Mouse (Mus musculus): ENCODE data around the gene Nrf1. TPM values are rescaled to one million over a fixed set of nuclear protein-coding genes. Genes with fewer than 3 reads are reported as not detected.

The Nrf1 gene
- polyA plus RNA-seq, 1 experiment from 2014 or later = 35.0 TPM

DNA sequence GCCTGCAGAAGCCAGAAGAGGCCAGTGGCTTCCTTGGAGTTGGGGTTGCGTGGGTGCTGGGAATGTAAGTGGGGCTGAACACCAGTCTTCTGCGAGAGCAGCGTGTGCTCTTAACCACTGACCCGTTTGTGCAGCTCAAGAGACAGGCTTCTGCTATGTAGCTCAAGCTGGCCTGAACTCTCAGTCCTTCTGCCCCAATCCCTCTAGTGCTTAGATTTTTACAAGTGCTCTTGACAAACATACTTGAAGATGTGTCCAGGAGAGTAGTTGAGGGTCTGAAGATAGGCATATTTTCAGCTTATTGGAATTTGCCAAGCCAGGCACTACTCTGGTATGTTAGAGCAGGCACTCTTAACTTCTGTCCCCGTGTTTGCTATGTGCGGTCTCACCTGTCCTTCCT is 45.0 kb downstream of the Nrf1 start:
- peaks cover 21% of the 10 kb centered on the region; the same call in 1 of the 2 replicates for H3K36me3 ChIP-seq (ENCODE audit: control insufficient read depth, insufficient read depth)
- H3K9me3 ChIP-seq (replicated peaks; ENCODE audit: control insufficient read depth, low read length) = no peaks in the 10 kb centered on the region
- WGBS = 88% methylated on average over 6 of the region's 6 CpGs
- H3K4me2 ChIP-seq (ENCODE audit: low read depth, low read length) = no peak overlapping the region
- no peak overlapping the region for H3K4me3 ChIP-seq (ENCODE audit: low read length)
- no peak for ATAC-seq (replicated peaks; ENCODE audit: extremely low read depth, insufficient read depth, low FRiP score)
- H3K9ac ChIP-seq (ENCODE audit: low read length) = no peak overlapping the region
- H3K4me1 ChIP-seq (ENCODE audit: control insufficient read depth, insufficient read depth, low read length) = no peaks in the 10 kb centered on the region
- H3K27me3 ChIP-seq (ENCODE audit: control insufficient read depth, insufficient read depth, low read length) = no peaks in the 10 kb centered on the region
- H3K27ac ChIP-seq (ENCODE audit: low read length) = no peak overlapping the region

DNA sequence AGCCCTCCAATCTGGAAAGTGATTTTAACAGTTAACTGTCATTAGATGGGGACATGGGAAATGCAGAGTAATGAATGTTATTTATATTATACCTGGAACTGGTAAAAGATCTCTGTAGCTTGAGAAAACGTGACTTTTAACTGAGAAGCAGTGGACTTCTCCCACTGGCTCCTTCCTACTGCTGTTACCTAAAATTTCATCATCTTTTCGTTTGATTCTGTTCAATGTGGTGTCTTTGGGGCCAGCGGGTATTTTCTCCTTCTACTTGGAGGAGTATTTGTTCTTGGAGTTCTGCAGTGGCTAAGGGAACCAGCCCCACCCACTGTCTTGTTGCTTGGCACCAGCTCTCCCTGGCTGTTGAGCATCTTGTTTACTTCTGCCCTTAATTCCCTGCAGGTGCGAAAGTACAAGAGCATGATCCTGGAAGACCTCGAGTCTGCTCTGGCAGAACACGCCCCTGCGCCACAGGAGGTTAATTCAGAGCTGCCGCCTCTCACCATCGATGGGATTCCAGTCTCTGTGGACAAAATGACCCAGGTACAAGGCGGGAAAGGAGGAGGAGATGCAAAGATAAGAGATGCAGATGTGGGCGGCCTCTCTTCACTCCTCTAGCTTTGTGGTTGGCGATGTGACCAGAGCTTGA is 54.1 kb downstream of the Nrf1 start:
- Histone ChIP-seq H3K9me3 (replicated peaks; ENCODE audit: control insufficient read depth, low read length) (no peaks in the 10 kb centered on the region), H3K36me3 (ENCODE audit: control insufficient read depth, insufficient read depth) (peaks cover 40% of the 10 kb centered on the region), H3K4me1 (ENCODE audit: control insufficient read depth, insufficient read depth, low read length) (no peaks in the 10 kb centered on the region), H3K4me2 (ENCODE audit: low read depth, low read length) (no peak overlapping the region), H3K27me3 (ENCODE audit: control insufficient read depth, insufficient read depth, low read length) (no peaks in the 10 kb centered on the region), H3K4me3 (ENCODE audit: low read length) (no peak overlapping the region), H3K9ac (ENCODE audit: low read length) (no peak overlapping the region), H3K27ac (ENCODE audit: low read length) (no peak overlapping the region)
- 86% methylated on average over 12 of the region's 12 CpGs for WGBS
- no peak for ATAC-seq (replicated peaks; ENCODE audit: extremely low read depth, insufficient read depth, low FRiP score)

DNA sequence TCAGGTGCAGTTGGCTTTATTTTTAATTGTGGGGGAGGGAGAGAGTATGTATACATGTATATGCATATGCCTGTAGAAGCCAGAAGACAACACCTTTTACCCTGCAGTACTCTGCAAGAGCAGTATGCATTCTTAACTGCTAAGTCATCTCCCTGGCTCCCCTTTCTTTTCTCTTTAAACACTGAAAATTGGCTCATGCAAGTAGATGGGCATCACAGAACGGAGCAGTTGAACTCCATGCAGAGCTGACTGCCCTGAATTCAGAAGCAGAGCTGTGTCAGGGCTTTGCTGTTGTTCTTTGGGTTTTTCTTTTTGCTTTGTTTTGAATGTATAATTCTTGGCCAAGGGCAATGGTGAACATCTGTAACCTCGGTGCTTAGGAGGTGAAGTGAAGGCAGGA is 58.3 kb downstream of the Nrf1 start:
- no peaks in the 10 kb centered on the region for H3K27me3 ChIP-seq (ENCODE audit: control insufficient read depth, insufficient read depth, low read length)
- no peak overlapping the region for H3K9ac ChIP-seq (ENCODE audit: low read length)
- no peak overlapping the region for H3K4me3 ChIP-seq (ENCODE audit: low read length)
- no peak overlapping the region for H3K27ac ChIP-seq (ENCODE audit: low read length)
- H3K4me2 ChIP-seq (ENCODE audit: low read depth, low read length) = no peak overlapping the region
- peaks cover 40% of the 10 kb centered on the region for H3K36me3 ChIP-seq (ENCODE audit: control insufficient read depth, insufficient read depth)
- H3K9me3 ChIP-seq (replicated peaks; ENCODE audit: control insufficient read depth, low read length) = no peaks in the 10 kb centered on the region
- ATAC-seq (replicated peaks; ENCODE audit: extremely low read depth, insufficient read depth, low FRiP score) = no peak
- WGBS = 96% methylated on average over 2 of the region's 2 CpGs
- no peaks in the 10 kb centered on the region for H3K4me1 ChIP-seq (ENCODE audit: control insufficient read depth, insufficient read depth, low read length)

DNA sequence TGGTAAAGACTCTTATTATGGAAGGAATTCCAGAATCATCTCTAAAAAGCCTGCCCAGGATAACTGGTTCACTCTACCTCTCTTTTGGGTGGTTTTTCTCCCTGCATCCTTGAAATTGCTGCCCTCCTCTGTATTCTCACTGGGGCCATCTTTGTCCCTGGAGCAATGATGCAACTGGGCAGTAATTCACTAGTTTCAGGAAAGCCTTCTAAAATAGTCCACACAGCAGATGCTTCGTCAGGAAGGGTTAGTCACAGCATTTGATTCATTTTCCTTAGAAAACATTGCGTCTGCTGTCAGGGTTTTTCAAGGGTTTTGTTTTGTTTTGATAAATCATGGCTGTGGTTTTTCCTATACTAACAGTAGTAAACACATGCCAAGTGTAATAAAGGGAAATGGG is 59.7 kb downstream of the Nrf1 start:
- no peak for ATAC-seq (replicated peaks; ENCODE audit: extremely low read depth, insufficient read depth, low FRiP score)
- 76% methylated on average over 2 of the region's 2 CpGs for WGBS
- H3K36me3 ChIP-seq (ENCODE audit: control insufficient read depth, insufficient read depth) = peaks cover 37% of the 10 kb centered on the region

DNA sequence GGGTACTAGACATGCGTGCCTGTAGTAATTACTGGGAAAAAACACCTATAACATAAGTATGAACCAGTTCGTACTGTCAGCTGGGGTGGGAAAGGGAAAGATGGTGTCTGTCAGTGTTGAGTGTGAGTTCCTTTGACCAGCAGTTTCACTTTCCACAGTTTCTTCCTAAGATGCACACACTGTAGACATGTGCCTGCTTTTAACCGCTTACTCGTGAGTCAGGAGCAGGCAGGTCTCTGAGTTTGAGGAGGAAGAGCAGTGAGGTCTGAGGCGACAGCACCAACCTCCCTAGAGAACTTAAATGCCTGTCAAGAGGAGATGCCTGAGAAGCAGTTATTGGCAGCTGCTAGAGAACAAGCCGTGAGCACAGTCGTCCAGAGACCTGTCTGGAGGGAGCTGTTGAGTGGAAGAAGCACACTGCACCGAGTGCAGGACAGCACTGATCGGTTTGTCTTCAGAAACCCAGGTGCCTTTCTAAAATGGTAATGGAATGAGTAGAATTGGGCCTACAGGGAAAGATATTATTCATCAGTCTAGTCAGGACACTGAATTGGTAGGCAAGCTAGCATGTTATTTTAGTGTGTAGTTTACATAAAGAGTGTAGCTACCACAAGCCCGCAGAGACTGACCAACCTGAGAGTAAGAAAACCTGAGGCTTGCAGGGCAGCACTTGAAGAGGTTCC is 62.2 kb downstream of the Nrf1 start:
- peaks cover 35% of the 10 kb centered on the region for H3K36me3 ChIP-seq (ENCODE audit: control insufficient read depth, insufficient read depth)
- H3K27ac ChIP-seq (ENCODE audit: low read length) = no peak overlapping the region
- H3K4me3 ChIP-seq (ENCODE audit: low read length) = no peak overlapping the region
- H3K4me2 ChIP-seq (ENCODE audit: low read depth, low read length) = no peak overlapping the region
- no peaks in the 10 kb centered on the region for H3K27me3 ChIP-seq (ENCODE audit: control insufficient read depth, insufficient read depth, low read length)
- 0 out of 2 replicates have a peak, but pooled peaks cover 4% of the 10 kb centered on the region for H3K9me3 ChIP-seq (replicated peaks; ENCODE audit: control insufficient read depth, low read length)
- no peak for ATAC-seq (replicated peaks; ENCODE audit: extremely low read depth, insufficient read depth, low FRiP score)
- H3K4me1 ChIP-seq (ENCODE audit: control insufficient read depth, insufficient read depth, low read length) = no peaks in the 10 kb centered on the region
- H3K9ac ChIP-seq (ENCODE audit: low read length) = no peak overlapping the region
- 83% methylated on average over 10 of the region's 10 CpGs for WGBS

More for the DNA sequence above, 59.7 kb downstream of the Nrf1 start:
- no peaks in the 10 kb centered on the region for H3K27me3 ChIP-seq (ENCODE audit: control insufficient read depth, insufficient read depth, low read length)
- H3K4me1 ChIP-seq (ENCODE audit: control insufficient read depth, insufficient read depth, low read length) = no peaks in the 10 kb centered on the region
- no peak overlapping the region for H3K9ac ChIP-seq (ENCODE audit: low read length)
- 0 out of 2 replicates have a peak, but pooled peaks cover 3% of the 10 kb centered on the region for H3K9me3 ChIP-seq (replicated peaks; ENCODE audit: control insufficient read depth, low read length)
- no peak overlapping the region for H3K4me3 ChIP-seq (ENCODE audit: low read length)
- no peak overlapping the region for H3K4me2 ChIP-seq (ENCODE audit: low read depth, low read length)
- no peak overlapping the region for H3K27ac ChIP-seq (ENCODE audit: low read length)

DNA sequence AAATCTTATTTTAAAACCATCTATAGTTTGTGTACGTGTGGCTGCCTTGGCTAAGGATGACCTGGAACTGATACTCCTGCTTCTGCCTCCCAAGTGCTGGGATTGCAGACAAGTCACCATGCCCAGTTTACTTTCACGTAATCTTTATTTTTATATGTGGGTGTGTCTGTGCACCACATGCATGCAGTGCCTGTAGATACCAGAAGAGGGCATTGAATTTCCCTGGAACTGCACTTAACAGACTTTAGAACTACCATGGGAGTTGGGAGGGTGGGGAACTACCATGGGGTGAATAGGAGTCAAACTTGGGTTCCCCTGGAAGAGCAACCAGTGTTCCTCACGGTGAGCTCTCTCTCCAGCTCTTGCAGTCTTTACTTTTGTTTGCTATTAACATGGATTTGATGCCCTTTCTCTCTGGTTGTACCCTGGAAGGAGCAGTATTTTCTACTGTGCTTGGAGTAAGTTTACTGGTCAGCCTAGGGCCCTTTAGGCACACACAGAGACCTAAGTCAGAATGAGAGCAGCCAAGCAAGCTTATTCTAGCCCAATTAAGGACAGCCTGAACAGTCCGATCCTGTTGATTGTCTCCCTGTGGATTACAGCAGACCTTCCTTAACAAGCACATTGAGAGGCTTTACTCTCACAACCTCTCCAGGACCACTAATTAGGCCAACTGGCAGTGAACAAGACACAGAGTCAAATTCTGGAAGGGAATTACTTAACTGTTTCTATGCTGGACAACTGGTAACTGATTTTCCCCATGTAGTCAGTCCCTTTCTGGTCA is 64.8 kb downstream of the Nrf1 start:
- ATAC-seq (replicated peaks; ENCODE audit: extremely low read depth, insufficient read depth, low FRiP score) = no peak
- Histone ChIP-seq H3K9ac (ENCODE audit: low read length) (no peak overlapping the region), H3K4me3 (ENCODE audit: low read length) (no peak overlapping the region), H3K4me1 (ENCODE audit: control insufficient read depth, insufficient read depth, low read length) (no peaks in the 10 kb centered on the region), H3K4me2 (ENCODE audit: low read depth, low read length) (no peak overlapping the region), H3K9me3 (replicated peaks; ENCODE audit: control insufficient read depth, low read length) (0 out of 2 replicates have a peak, but pooled peaks cover 4% of the 10 kb centered on the region), H3K36me3 (ENCODE audit: control insufficient read depth, insufficient read depth) (peaks cover 52% of the 10 kb centered on the region), H3K27ac (ENCODE audit: low read length) (no peak overlapping the region), H3K27me3 (ENCODE audit: control insufficient read depth, insufficient read depth, low read length) (no peaks in the 10 kb centered on the region)
- 96% methylated on average over 4 of the region's 4 CpGs for WGBS

DNA sequence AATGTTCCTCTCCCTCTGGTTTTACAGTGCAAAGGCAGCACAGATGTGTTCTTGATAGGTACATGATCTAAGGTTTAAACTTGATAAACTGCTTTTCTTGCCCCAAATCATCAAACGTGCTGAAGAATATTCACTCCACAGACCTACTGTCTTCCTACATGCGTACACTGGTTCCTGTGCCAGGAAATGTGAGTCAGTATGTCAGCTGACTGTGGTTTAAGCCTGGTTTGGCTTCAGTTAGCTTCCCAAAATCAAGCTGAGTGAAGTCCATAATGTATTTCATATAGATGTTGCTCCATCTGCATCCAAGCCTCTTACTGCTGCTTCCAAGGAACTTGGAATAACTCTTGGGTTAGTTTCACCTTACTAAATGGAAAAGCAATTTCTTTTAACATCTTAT is 66.3 kb downstream of the Nrf1 start:
- H3K4me3 ChIP-seq (ENCODE audit: low read length) = no peak overlapping the region
- H3K27me3 ChIP-seq (ENCODE audit: control insufficient read depth, insufficient read depth, low read length) = no peaks in the 10 kb centered on the region
- H3K27ac ChIP-seq (ENCODE audit: low read length) = no peak overlapping the region
- no peaks in the 10 kb centered on the region for H3K4me1 ChIP-seq (ENCODE audit: control insufficient read depth, insufficient read depth, low read length)
- no peak overlapping the region for H3K4me2 ChIP-seq (ENCODE audit: low read depth, low read length)
- H3K9me3 ChIP-seq (replicated peaks; ENCODE audit: control insufficient read depth, low read length) = 0 out of 2 replicates have a peak, but pooled peaks cover 4% of the 10 kb centered on the region
- no peak for ATAC-seq (replicated peaks; ENCODE audit: extremely low read depth, insufficient read depth, low FRiP score)
- 76% methylated on average over 2 of the region's 2 CpGs for WGBS
- no peak overlapping the region for H3K9ac ChIP-seq (ENCODE audit: low read length)
- H3K36me3 ChIP-seq (ENCODE audit: control insufficient read depth, insufficient read depth) = peaks cover 59% of the 10 kb centered on the region

DNA sequence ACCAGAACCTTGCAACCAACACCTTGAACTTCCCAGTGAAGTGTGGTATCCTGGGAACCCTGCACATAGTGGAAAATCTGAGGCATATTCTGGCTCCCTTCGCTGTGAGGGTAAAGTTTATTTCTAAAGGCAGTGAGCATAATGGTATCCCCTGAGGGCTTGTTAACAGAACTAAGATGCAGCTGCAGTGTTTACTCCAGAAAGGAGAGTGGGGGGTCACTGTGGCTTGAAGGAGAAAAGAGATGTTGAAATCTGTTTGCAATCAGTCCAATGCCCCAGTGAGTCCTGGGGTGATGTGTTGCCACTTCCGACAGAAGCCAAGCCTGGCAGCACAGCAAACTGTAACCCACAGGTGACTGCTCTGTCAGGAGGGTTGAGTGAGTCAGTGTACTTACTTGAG is 73.4 kb downstream of the Nrf1 start:
- Histone ChIP-seq H3K4me2 (ENCODE audit: low read depth, low read length) (no peak overlapping the region), H3K9me3 (replicated peaks; ENCODE audit: control insufficient read depth, low read length) (no peaks in the 10 kb centered on the region), H3K27ac (ENCODE audit: low read length) (no peak overlapping the region), H3K9ac (ENCODE audit: low read length) (no peak overlapping the region), H3K4me3 (ENCODE audit: low read length) (no peak overlapping the region), H3K27me3 (ENCODE audit: control insufficient read depth, insufficient read depth, low read length) (no peaks in the 10 kb centered on the region), H3K4me1 (ENCODE audit: control insufficient read depth, insufficient read depth, low read length) (0 out of 2 replicates have a peak, but pooled peaks cover 3% of the 10 kb centered on the region), H3K36me3 (ENCODE audit: control insufficient read depth, insufficient read depth) (peaks cover 26% of the 10 kb centered on the region)
- 79% methylated on average over 2 of the region's 2 CpGs for WGBS
- no peak for ATAC-seq (replicated peaks; ENCODE audit: extremely low read depth, insufficient read depth, low FRiP score)

DNA sequence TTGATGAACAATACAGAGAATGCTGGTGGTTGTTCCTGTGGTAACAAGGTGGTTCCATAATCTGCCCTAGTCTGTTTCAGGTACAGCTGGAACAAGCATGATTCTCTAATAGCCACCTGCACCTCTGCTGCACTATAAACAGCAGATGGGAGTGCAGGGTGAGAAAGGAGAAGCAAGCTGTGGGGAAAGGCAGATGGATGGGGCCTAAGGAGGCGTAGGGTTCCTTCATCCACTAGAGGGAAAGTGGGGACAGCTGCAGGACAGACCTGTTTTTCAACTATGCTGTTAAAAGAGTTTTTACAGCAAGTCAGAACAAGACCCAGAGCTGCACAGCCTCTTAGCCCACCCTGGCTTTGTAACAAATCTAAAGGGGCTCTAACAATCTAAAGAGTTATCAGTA is 73.8 kb downstream of the Nrf1 start:
- no peak for ATAC-seq (replicated peaks; ENCODE audit: extremely low read depth, insufficient read depth, low FRiP score)
- no peaks in the 10 kb centered on the region for H3K27me3 ChIP-seq (ENCODE audit: control insufficient read depth, insufficient read depth, low read length)
- H3K4me1 ChIP-seq (ENCODE audit: control insufficient read depth, insufficient read depth, low read length) = 0 out of 2 replicates have a peak, but pooled peaks cover 3% of the 10 kb centered on the region
- no peak overlapping the region for H3K9ac ChIP-seq (ENCODE audit: low read length)
- no peak overlapping the region for H3K4me2 ChIP-seq (ENCODE audit: low read depth, low read length)
- H3K36me3 ChIP-seq (ENCODE audit: control insufficient read depth, insufficient read depth) = peaks cover 26% of the 10 kb centered on the region
- WGBS = 85% methylated on average over 1 of the region's 1 CpGs
- H3K9me3 ChIP-seq (replicated peaks; ENCODE audit: control insufficient read depth, low read length) = no peaks in the 10 kb centered on the region
- no peak overlapping the region for H3K27ac ChIP-seq (ENCODE audit: low read length)
- H3K4me3 ChIP-seq (ENCODE audit: low read length) = no peak overlapping the region
